Mouse (Mus musculus) right cerebral cortex, postnatal 36 days (tissue): ENCODE measurements around the gene Dcst2.
A peak's percentile ranks its signal among the peaks of the same experiment; 100 is the strongest.

Experiments used
- DNase-seq, 2 experiments: peaks; one replicate each; pipeline ENCODE4 v3.0.0; 2022; ENCODE audit warnings: low spot score in 2 of 2, mixed read lengths in 1 of 2

The Dcst2 gene

DNA sequence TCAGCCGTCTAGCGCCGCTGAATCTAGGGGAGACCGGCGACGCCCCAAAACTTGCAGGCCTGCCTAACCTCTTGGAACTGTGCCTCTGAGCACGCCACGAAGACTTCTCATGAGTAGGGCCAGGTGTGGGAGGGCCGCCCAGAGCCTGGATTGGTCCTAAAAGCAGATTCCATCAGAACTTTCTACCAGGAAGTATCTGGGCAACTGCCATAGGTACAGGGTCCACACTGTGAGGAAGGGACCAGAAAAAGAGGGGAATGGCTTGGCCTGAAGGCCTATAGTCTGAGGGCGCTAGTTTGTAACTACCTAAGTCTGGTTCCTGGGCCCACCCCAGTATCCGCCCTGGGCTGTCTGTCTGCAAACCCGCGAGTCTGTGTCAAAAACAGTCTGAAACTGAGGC, 30.2 kb upstream of the Dcst2 start:
- DNase-seq, result no peak

DNA sequence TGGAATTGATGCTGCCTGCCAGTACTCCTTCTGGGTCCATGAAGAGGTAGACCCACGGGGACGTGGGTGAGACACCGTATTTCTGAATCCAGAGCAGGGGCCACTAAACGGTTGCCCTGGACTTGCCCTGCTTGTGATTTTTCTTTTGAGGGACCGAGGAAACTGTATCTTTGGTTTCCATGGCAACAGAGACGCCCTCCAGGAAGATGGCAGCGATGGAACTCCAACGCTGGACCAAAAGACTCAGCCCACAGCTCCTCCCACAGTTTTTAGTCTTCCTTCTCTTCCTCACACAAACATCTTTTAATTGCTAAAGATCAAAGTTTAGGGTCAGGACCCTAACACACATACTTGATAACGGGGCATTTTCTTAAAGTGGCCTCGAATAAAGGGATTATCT, 29.8 kb upstream of the Dcst2 start:
- DNase-seq, result no peak

- DNase-seq, result no peak
Measured at GRCm38 (mm10) chr3:89332476-89332875, 29.3 kb upstream of the Dcst2 start.

DNA sequence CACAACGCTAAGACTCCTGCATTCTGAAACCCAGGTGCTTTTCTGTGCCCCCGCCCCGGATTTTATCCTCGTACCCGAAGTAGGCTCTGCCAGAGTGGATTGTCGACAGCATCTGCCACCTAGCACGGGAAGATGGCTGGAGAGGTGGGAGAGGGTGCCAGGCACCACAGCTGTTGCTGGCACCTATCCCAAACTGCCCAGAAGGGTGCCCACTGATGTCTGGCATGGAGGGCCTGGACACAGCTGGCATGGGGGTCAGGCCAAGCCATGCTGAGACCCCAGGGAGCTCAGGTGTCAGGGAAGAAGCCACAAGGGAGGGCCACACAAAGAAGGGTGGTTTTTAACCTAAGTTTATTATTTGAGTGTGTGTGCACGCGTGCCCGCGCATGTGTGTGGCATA, 28.7 kb upstream of the Dcst2 start:
- no peak for DNase-seq

- no peak for DNase-seq
Measured at GRCm38 (mm10) chr3:89336529-89336928, 25.2 kb upstream of the Dcst2 start.

GRCm38 (mm10) chr3:89337062-89337720, 24.6 kb upstream of the Dcst2 start:
- DNase-seq, result no peak

DNA sequence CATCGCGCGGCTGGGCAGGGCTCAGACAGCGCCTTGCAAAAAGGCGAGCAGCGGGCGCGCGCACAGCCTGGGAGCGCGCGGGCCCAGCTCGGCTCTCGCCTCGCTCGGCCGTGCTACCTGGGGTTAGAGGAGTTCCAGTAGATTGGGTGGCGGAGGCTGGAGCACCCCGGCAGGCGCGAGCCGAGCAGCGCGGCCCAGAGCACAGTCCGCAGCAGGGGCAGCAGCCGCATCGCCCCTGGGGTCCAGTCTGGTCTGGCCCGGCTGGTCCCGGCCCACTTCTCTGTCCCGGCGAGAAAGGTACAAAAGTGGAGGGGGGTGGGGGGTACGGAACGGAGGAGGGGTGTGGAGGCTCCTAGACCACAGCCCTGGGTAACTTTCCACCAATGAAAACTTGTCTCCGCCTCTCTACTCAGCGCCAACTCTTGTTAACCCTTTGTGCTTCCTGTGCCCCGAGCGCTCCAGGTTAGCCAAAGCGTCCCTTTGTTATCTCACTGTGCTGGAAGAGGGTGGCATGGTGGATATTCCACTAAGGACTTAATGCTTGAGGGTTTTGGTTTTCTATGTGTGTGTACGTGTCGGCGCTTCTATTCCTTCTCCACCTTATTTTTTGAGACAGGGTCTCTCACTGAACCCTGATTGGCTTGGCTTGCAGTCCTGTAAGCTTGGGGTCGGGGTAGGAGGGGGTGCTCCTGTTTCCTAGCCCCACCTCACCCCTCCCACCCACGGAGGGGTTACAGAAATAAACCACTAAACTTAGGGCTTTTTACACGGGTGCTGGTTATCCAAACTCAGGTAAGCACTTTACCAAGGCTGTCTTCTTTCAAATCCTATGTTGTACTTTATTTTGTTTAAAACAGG, 23.8 kb upstream of the Dcst2 start, which contains the start of gene Efna4:
Gene Efna4 (minus strand): TSS at position 308 of the 858 bp plus-strand sequence.
- no peak for DNase-seq

DNA sequence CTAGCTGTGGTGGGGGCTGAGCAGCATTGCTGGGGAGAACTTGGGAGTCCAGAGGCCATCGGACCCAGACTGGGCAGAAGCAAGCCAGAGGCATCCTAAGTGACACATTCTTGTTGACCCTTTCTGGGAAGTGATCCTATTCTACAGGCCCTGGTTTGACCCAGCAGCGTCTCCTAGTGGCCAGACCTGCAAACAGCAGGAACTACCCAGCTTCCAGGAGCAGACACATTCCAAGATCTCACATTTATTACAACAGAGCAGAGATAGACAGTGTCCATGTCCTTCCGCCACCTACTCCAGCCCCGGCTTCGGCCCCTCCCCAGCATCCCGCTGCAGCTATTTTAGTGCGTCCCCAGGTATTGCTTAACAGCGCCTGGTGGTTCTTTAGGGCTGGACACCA, 22.4 kb upstream of the Dcst2 start:
- DNase-seq, result no peak

GRCm38 (mm10) chr3:89340465-89340864, 21.3 kb upstream of the Dcst2 start:
- DNase-seq, result no peak

GRCm38 (mm10) chr3:89341794-89342193, 20.0 kb upstream of the Dcst2 start:
- DNase-seq, result no peak

DNA sequence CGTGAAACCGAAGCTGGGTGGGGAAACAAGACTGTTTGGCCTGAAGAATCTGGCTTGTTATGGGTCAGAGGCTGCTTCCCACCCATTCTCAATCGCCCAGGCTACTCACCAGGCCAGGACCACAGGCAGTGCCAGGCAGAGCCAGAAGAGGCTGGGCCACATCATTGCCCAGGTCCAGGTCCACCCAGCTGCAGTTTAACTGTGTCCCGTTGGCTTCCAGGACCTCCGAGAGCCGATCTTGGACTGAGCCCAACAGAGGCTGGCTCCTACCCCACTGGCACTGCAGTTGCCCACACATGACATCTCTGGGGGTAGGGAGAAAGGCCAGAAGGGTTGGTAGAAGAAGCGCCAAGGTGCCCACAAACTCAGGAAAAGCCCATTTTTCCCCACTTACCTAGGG, 18.5 kb upstream of the Dcst2 start:
- DNase-seq, result no peak

- DNase-seq, result no peak
Measured at GRCm38 (mm10) chr3:89346815-89347540, 14.8 kb upstream of the Dcst2 start.

GRCm38 (mm10) chr3:89347916-89348315, 13.9 kb upstream of the Dcst2 start:
- DNase-seq, result no peak

- no peak for DNase-seq
Measured at GRCm38 (mm10) chr3:89348911-89349868, 12.6 kb upstream of the Dcst2 start.

- DNase-seq, result peak; percentile 84 to 85
Measured at GRCm38 (mm10) chr3:89349869-89350501, 11.8 kb upstream of the Dcst2 start, which contains the start of gene Adam15. Adam15 (minus strand) TSS chr3:89349996.

GRCm38 (mm10) chr3:89351271-89351670, 10.5 kb upstream of the Dcst2 start:
- DNase-seq, result no peak

- peak; percentile 78 to 82 for DNase-seq
Measured at GRCm38 (mm10) chr3:89354816-89355511, 6.8 kb upstream of the Dcst2 start.

DNA sequence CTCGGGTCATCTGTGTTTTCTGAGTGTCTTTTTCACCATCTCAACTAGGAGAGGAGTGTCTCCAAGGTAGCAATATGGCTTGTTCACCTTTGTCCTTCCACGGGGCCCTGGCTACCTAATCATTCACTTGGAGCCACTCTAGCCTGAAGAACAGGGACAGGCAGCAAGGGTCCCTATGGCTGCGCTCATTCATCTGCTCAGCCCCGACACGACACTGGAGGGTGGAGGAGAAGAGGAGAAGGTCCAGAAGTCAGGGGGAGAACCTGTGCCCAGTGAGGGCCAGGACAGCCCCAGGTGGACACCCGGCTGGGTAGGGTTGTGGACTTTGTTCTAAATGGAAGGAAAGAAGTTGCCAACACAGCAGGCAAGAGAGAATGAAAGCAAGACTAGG, 6.3 kb upstream of the Dcst2 start:
- no peak for DNase-seq

GRCm38 (mm10) chr3:89356029-89356428, 5.7 kb upstream of the Dcst2 start:
- DNase-seq, result no peak

DNA sequence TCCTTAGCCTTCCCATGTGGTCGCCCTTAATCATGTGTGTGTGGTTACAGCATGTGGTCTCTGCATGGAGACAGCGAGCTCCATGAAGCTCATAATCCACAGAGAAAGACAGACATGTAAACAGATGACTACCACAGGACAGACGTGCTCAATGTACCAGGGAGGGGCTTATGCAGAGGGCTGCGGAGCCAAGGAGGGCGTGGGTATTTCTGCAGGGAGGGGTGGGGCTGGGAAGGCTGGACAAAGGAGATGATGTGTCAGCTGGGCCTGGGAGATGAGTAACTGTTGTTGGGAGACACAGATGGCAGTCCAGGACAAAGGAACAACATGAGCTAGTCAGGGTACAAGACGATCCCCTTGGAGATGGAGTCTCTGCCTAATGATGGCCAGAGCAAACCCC, 2.1 kb upstream of the Dcst2 start:
- DNase-seq, result no peak
